In genomic region chr9:112117632-112118410, GRCm38 (mm10) we compare ENCODE assay signal across 9 mouse cellular contexts.
DNase-seq lines count a peak whose midpoint lies in the region; ATAC-seq and TF ChIP-seq lines count a peak whose summit lies in the region.
"Had no signal": no experiment of that assay in that cellular context is flagged by ENCODE, and none has a peak within 500 bp of the region (broad histone marks: within the 10 kb centered on the region; RNA-seq: fewer than 3 reads in every experiment).

No protein-coding gene starts in this region.

- H3K4me2 ChIP-seq in embryonic facial prominence, embryonic 14.5 days (ENCODE audit: low read depth, low read length) = peak overlapping the region; percentile 74
- peak overlapping the region; percentile 67 for H3K4me2 ChIP-seq in hindbrain, embryonic 12.5 days (replicated peaks)
- H3K4me2 ChIP-seq in midbrain, embryonic 15.5 days = peak overlapping the region; percentile 46

- TF ChIP-seq CTCF in left cerebral cortex, adult 2 months (IDR thresholded peaks at IDR 0.05) = no peak

- 24% methylated on average over 15 of the region's 15 CpGs for WGBS in embryonic facial prominence, embryonic 14.5 days
- 26% methylated on average over 15 of the region's 15 CpGs for WGBS in hindbrain, embryonic 12.5 days
- 14% methylated on average over 15 of the region's 15 CpGs for WGBS in midbrain, embryonic 15.5 days

- ATAC-seq in embryonic facial prominence, embryonic 14.5 days (ENCODE audit: low read depth) = no peak
- ATAC-seq in hindbrain, embryonic 12.5 days (ENCODE audit: low FRiP score) = 0 out of 2 replicates have a peak, but pooled peaks have one; percentile 30
- ATAC-seq in midbrain, embryonic 15.5 days (replicated peaks) = no peak
- ATAC-seq: Patski had no signal

- no peak for DNase-seq in left cerebral cortex, adult 2 months (ENCODE audit: extremely low spot score in 1 of 2, low spot score in 2 of 2)
- DNase-seq in left cerebral cortex, postnatal 36 days (ENCODE audit: low spot score in 2 of 2) = no peak
- no peak for DNase-seq in embryonic facial prominence, embryonic 14.5 days (ENCODE audit: low spot score)
- DNase-seq in frontal cortex, postnatal 25 days (ENCODE audit: low spot score in 2 of 2) = no peak
- DNase-seq in urinary bladder, postnatal 36 days (ENCODE audit: low spot score in 2 of 2) = no peak
- no peak for DNase-seq in left cerebral cortex, adult 18-20 months (ENCODE audit: low spot score in 2 of 2)

- no peaks in the 10 kb centered on the region for H3K27me3 ChIP-seq in embryonic facial prominence, embryonic 14.5 days (replicated peaks; ENCODE audit: control insufficient read depth, insufficient read depth, low read length)
- H3K27me3 ChIP-seq in hindbrain, embryonic 12.5 days = peaks cover 14% of the 10 kb centered on the region
- H3K27me3 ChIP-seq in midbrain, embryonic 15.5 days (replicated peaks) = no peaks in the 10 kb centered on the region

- H3K9me3 ChIP-seq in embryonic facial prominence, embryonic 14.5 days (ENCODE audit: control insufficient read depth, low read length) = no peaks in the 10 kb centered on the region
- no peaks in the 10 kb centered on the region for H3K9me3 ChIP-seq in hindbrain, embryonic 12.5 days (replicated peaks)
- no peaks in the 10 kb centered on the region for H3K9me3 ChIP-seq in midbrain, embryonic 15.5 days

- peak overlapping the region; percentile 60 for H3K27ac ChIP-seq in left cerebral cortex, adult 2 months
- no peak overlapping the region for H3K27ac ChIP-seq in embryonic facial prominence, embryonic 14.5 days (replicated peaks; ENCODE audit: low read depth, low read length)
- H3K27ac ChIP-seq in hindbrain, embryonic 12.5 days = no peak overlapping the region
- peak overlapping the region; percentile 81 for H3K27ac ChIP-seq in midbrain, embryonic 15.5 days

- no peaks in the 10 kb centered on the region for H3K36me3 ChIP-seq in embryonic facial prominence, embryonic 14.5 days (ENCODE audit: control insufficient read depth, insufficient read depth, low read length)
- no peaks in the 10 kb centered on the region for H3K36me3 ChIP-seq in hindbrain, embryonic 12.5 days
- H3K36me3 ChIP-seq in midbrain, embryonic 15.5 days (replicated peaks) = no peaks in the 10 kb centered on the region

- no peak overlapping the region for H3K4me3 ChIP-seq in left cerebral cortex, adult 2 months
- peak overlapping the region; percentile 30 for H3K4me3 ChIP-seq in embryonic facial prominence, embryonic 14.5 days (ENCODE audit: low read depth, low read length)
- peak overlapping the region; percentile 24 for H3K4me3 ChIP-seq in hindbrain, embryonic 12.5 days
- H3K4me3 ChIP-seq in midbrain, embryonic 15.5 days = peak overlapping the region; percentile 17; the same call in 1 of the 2 replicates

- intact Hi-C loops in left cerebral cortex, adult 2 months (cut with DNase I) = no loop called here
- intact Hi-C loops in left cerebral cortex, postnatal 36 days (cut with DNase I) = no loop called here

- peak overlapping the region; percentile 52 for H3K9ac ChIP-seq in embryonic facial prominence, embryonic 14.5 days (ENCODE audit: low read depth, low read length)
- H3K9ac ChIP-seq in hindbrain, embryonic 12.5 days = 0 out of 2 replicates have a peak overlapping the region, but pooled peaks have one; percentile 47
- H3K9ac ChIP-seq in midbrain, embryonic 15.5 days = no peak overlapping the region

- peaks cover 7% of the 10 kb centered on the region for H3K4me1 ChIP-seq in embryonic facial prominence, embryonic 14.5 days (ENCODE audit: control insufficient read depth, insufficient read depth, low read length)
- peaks cover 20% of the 10 kb centered on the region for H3K4me1 ChIP-seq in hindbrain, embryonic 12.5 days
- H3K4me1 ChIP-seq in midbrain, embryonic 15.5 days = peaks cover 21% of the 10 kb centered on the region

Comparison
In these comparisons a context has a peak if more than half of its experiments do, and no peak if none do; other contexts are left out.
1. H3K27ac ChIP-seq: peak in left cerebral cortex, adult 2 months (single experiment) and midbrain, embryonic 15.5 days (single experiment); none in embryonic facial prominence, embryonic 14.5 days (single experiment) and hindbrain, embryonic 12.5 days (single experiment).
2. Peak in every context shown above with its lines, with median percentiles within 50 percentile points of each other: H3K4me2 ChIP-seq.